Mouse (Mus musculus): Measurements from ENCODE around the gene Abhd16b.
"Not testable (repeated sequence)": the region's sequence is repeated elsewhere in the genome, so short reads cannot be mapped to it uniquely, and the experiment has no call there.

Abhd16b gene

GRCm38 (mm10) chr2:181487338-181488277 is 5.4 kb upstream of the Abhd16b start:
- DNase-seq (ENCODE audit: low spot score in 2 of 2): no peak

GRCm38 (mm10) chr2:181491432-181492205 is 1.4 kb upstream of the Abhd16b start:
- no peak for DNase-seq (ENCODE audit: low spot score in 2 of 2)

- DNase-seq (ENCODE audit: low spot score in 2 of 2): no peak
Measured at GRCm38 (mm10) chr2:181492206-181492605, 800 bp upstream of the Abhd16b start.

- no peak for DNase-seq (ENCODE audit: low spot score in 2 of 2)
Measured at GRCm38 (mm10) chr2:181494266-181494945, 1.4 kb downstream of the Abhd16b start.

- not testable (repeated sequence) for DNase-seq (ENCODE audit: low spot score in 2 of 2)
Measured at GRCm38 (mm10) chr2:181495845-181496244, 2.8 kb downstream of the Abhd16b start.

- DNase-seq (ENCODE audit: low spot score in 2 of 2): peak in 1 of 2 experiments; percentile 28
Measured at GRCm38 (mm10) chr2:181496281-181496680, 3.3 kb downstream of the Abhd16b start.

- DNase-seq (ENCODE audit: low spot score in 2 of 2): peak; percentile 71 to 89
Measured at GRCm38 (mm10) chr2:181496831-181497547, 4.0 kb downstream of the Abhd16b start, which contains the start of gene Tpd52l2. Gene Tpd52l2 (plus strand): TSS chr2:181497142.

GRCm38 (mm10) chr2:181497548-181497875 is 4.5 kb downstream of the Abhd16b start:
- DNase-seq (ENCODE audit: low spot score in 2 of 2): peak; percentile 35 to 45

GRCm38 (mm10) chr2:181498644-181499043 is 5.6 kb downstream of the Abhd16b start:
- no peak for DNase-seq (ENCODE audit: low spot score in 2 of 2)

GRCm38 (mm10) chr2:181509191-181509590 is 16.2 kb downstream of the Abhd16b start:
- no peak for DNase-seq (ENCODE audit: low spot score in 2 of 2)

GRCm38 (mm10) chr2:181511231-181511630 is 18.2 kb downstream of the Abhd16b start:
- no peak for DNase-seq (ENCODE audit: low spot score in 2 of 2)

GRCm38 (mm10) chr2:181519201-181519600 is 26.2 kb downstream of the Abhd16b start:
- DNase-seq (ENCODE audit: low spot score in 2 of 2): no peak

GRCm38 (mm10) chr2:181520118-181520935 is 27.3 kb downstream of the Abhd16b start, which contains the start of gene Dnajc5:
Gene Dnajc5 (plus strand): TSS chr2:181520485.
- peak; percentile 95 to 98 for DNase-seq (ENCODE audit: low spot score in 2 of 2)

GRCm38 (mm10) chr2:181520936-181521227 is 27.9 kb downstream of the Abhd16b start:
- no peak for DNase-seq (ENCODE audit: low spot score in 2 of 2)

GRCm38 (mm10) chr2:181521491-181521890 is 28.5 kb downstream of the Abhd16b start:
- DNase-seq (ENCODE audit: low spot score in 2 of 2): no peak

GRCm38 (mm10) chr2:181522811-181523210 is 29.8 kb downstream of the Abhd16b start:
- DNase-seq (ENCODE audit: low spot score in 2 of 2): no peak

- no peak for DNase-seq (ENCODE audit: low spot score in 2 of 2)
Measured at GRCm38 (mm10) chr2:181525526-181525925, 32.5 kb downstream of the Abhd16b start.

GRCm38 (mm10) chr2:181529076-181529475 is 36.1 kb downstream of the Abhd16b start:
- no peak for DNase-seq (ENCODE audit: low spot score in 2 of 2)

GRCm38 (mm10) chr2:181532589-181532988 is 39.6 kb downstream of the Abhd16b start:
- no peak for DNase-seq (ENCODE audit: low spot score in 2 of 2)

- DNase-seq (ENCODE audit: low spot score in 2 of 2): no peak
Measured at GRCm38 (mm10) chr2:181536410-181536809, 43.4 kb downstream of the Abhd16b start.
